13 mouse cellular contexts compared by ENCODE assay signal in the genomic region with DNA sequence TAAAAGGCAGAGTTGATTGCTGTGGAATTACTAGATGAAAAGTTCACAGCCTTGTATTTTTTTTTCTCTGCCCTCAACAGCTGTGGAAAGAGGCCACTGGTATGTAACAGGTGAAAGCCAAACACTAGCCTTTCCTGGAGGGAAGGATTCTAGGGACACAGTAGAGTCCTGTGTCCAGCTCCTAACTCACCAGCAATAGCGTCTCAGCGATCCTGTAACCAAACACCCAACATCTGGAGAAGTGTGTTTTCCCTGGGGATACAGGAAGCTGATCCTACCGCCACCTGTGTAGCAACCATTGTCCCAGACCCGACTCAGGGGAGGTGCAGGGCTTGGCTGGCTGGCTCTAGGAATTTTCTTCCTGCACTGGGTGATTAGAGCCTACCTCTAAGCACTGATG. TPM values are rescaled to one million over a fixed set of nuclear protein-coding genes. Genes with fewer than 3 reads are reported as not detected.
A peak's percentile ranks its signal among the peaks of the same experiment; 100 is the strongest.
DNase-seq lines count a peak whose midpoint lies in the region; ATAC-seq and TF ChIP-seq lines count a peak whose summit lies in the region.
"Had no signal": no experiment of that assay in that cellular context is flagged by ENCODE, and none has a peak within 500 bp of the region (broad histone marks: within the 10 kb centered on the region; RNA-seq: fewer than 3 reads in every experiment).

No protein-coding gene starts in this region.

- no peak for DNase-seq in kidney, postnatal 25 days
- DNase-seq in mesoderm, embryonic 11.5 days (ENCODE audit: low read depth, low spot score): peak; percentile 69
- DNase-seq in thymus, adult 2 months: no peak
- DNase-seq in midbrain, embryonic 11.5 days (ENCODE audit: low spot score, missing footprints): no peak
- DNase-seq: cerebellum, adult 18-20 months; kidney, adult 8-10 months; lung, adult 2 months had no signal

- H3K9me3 ChIP-seq in kidney, embryonic 16.5 days (ENCODE audit: low read length): no peaks in the 10 kb centered on the region
- H3K9me3 ChIP-seq in embryonic facial prominence, embryonic 12.5 days: no peaks in the 10 kb centered on the region
- no peaks in the 10 kb centered on the region for H3K9me3 ChIP-seq in midbrain, embryonic 11.5 days (ENCODE audit: control insufficient read depth, low read length)
- H3K9me3 ChIP-seq: embryonic facial prominence, embryonic 13.5 days; limb, embryonic 15.5 days had no signal

- ATAC-seq in kidney, embryonic 16.5 days (ENCODE audit: low FRiP score, low TSS enrichment): peak; percentile 81
- 0 out of 2 replicates have a peak, but pooled peaks have one; percentile 35 for ATAC-seq in embryonic facial prominence, embryonic 12.5 days (ENCODE audit: insufficient number of reproducible peaks, insufficient read depth, low FRiP score, low TSS enrichment)
- ATAC-seq in midbrain, embryonic 11.5 days (ENCODE audit: low FRiP score): no peak
- ATAC-seq: forebrain, embryonic 16.5 days had no signal

- H3K9ac ChIP-seq in kidney, embryonic 16.5 days (replicated peaks; ENCODE audit: low read length): no peak overlapping the region
- H3K9ac ChIP-seq in embryonic facial prominence, embryonic 12.5 days: no peak overlapping the region
- H3K9ac ChIP-seq in midbrain, embryonic 11.5 days (ENCODE audit: low read length): no peak overlapping the region
- H3K9ac ChIP-seq: embryonic facial prominence, embryonic 13.5 days; limb, embryonic 15.5 days had no signal

- no peak overlapping the region for H3K4me2 ChIP-seq in kidney, embryonic 16.5 days (replicated peaks; ENCODE audit: low read depth, low read length)
- H3K4me2 ChIP-seq in embryonic facial prominence, embryonic 12.5 days (replicated peaks): no peak overlapping the region
- no peak overlapping the region for H3K4me2 ChIP-seq in midbrain, embryonic 11.5 days
- H3K4me2 ChIP-seq: embryonic facial prominence, embryonic 13.5 days; limb, embryonic 15.5 days had no signal

- H3K4me1 ChIP-seq in kidney, embryonic 16.5 days (ENCODE audit: insufficient read depth, low read length): peaks cover 17% of the 10 kb centered on the region; the same call in 1 of the 2 replicates
- peaks cover 29% of the 10 kb centered on the region for H3K4me1 ChIP-seq in bone marrow macrophage, adult 2 months (ENCODE audit: control insufficient read depth, insufficient read depth, low read length)
- H3K4me1 ChIP-seq in embryonic facial prominence, embryonic 12.5 days: peaks cover 9% of the 10 kb centered on the region; the same call in 1 of the 2 replicates
- 0 out of 2 replicates have a peak, but pooled peaks cover 3% of the 10 kb centered on the region for H3K4me1 ChIP-seq in thymus, adult 2 months (replicated peaks; ENCODE audit: control insufficient read depth, insufficient read depth, low read length)
- H3K4me1 ChIP-seq in midbrain, embryonic 11.5 days (ENCODE audit: control insufficient read depth, insufficient read depth, low read length): no peaks in the 10 kb centered on the region

- no peaks in the 10 kb centered on the region for H3K27me3 ChIP-seq in kidney, embryonic 16.5 days (ENCODE audit: insufficient read depth, low read length)
- H3K27me3 ChIP-seq in embryonic facial prominence, embryonic 12.5 days: no peaks in the 10 kb centered on the region
- H3K27me3 ChIP-seq in thymus, adult 2 months (ENCODE audit: control insufficient read depth, insufficient read depth, low read length): no peaks in the 10 kb centered on the region
- no peaks in the 10 kb centered on the region for H3K27me3 ChIP-seq in midbrain, embryonic 11.5 days (ENCODE audit: control insufficient read depth, insufficient read depth, low read length)
- H3K27me3 ChIP-seq: embryonic facial prominence, embryonic 13.5 days; limb, embryonic 15.5 days had no signal

- H3K27ac ChIP-seq in kidney, embryonic 16.5 days (ENCODE audit: low read length): 0 out of 2 replicates have a peak overlapping the region, but pooled peaks have one; percentile 21
- H3K27ac ChIP-seq in bone marrow macrophage, adult 2 months (ENCODE audit: insufficient read depth, low read depth, low read length): peak overlapping the region; percentile 78
- H3K27ac ChIP-seq in embryonic facial prominence, embryonic 12.5 days: 0 out of 2 replicates have a peak overlapping the region, but pooled peaks have one; percentile 3
- no peak overlapping the region for H3K27ac ChIP-seq in thymus, adult 2 months (ENCODE audit: control insufficient read depth, insufficient read depth, low read length)
- H3K27ac ChIP-seq in midbrain, embryonic 11.5 days (ENCODE audit: low read depth, low read length): no peak overlapping the region
- H3K27ac ChIP-seq: embryonic facial prominence, embryonic 13.5 days; limb, embryonic 15.5 days had no signal

- TF ChIP-seq CTCF in bone marrow macrophage, adult 2 months (IDR thresholded peaks at IDR 0.05; ENCODE audit: low read depth, low read length): no peak
- no peak for TF ChIP-seq CTCF in thymus, adult 2 months (IDR thresholded peaks at IDR 0.05; ENCODE audit: borderline replicate concordance, control insufficient read depth, extremely low read depth, insufficient read depth, low read length, poor library complexity)

- H3K4me3 ChIP-seq in kidney, embryonic 16.5 days (ENCODE audit: low read length): no peak overlapping the region
- H3K4me3 ChIP-seq in bone marrow macrophage, adult 2 months (ENCODE audit: insufficient read depth, low read length): no peak overlapping the region
- H3K4me3 ChIP-seq in embryonic facial prominence, embryonic 12.5 days: no peak overlapping the region
- no peak overlapping the region for H3K4me3 ChIP-seq in thymus, adult 2 months (ENCODE audit: control insufficient read depth, insufficient read depth, low read length)
- H3K4me3 ChIP-seq in midbrain, embryonic 11.5 days (ENCODE audit: low read depth, low read length): no peak overlapping the region
- H3K4me3 ChIP-seq: embryonic facial prominence, embryonic 13.5 days; limb, embryonic 15.5 days had no signal

- no peak for TF ChIP-seq POLR2A in bone marrow macrophage, adult 2 months (IDR thresholded peaks at IDR 0.05; ENCODE audit: borderline replicate concordance, low read depth, low read length)
- no peak for TF ChIP-seq POLR2A in thymus, adult 2 months (IDR thresholded peaks at IDR 0.05; ENCODE audit: control insufficient read depth, extremely low read depth, insufficient read depth, low read length, poor library complexity)

- 9% methylated on average over 4 of the region's 4 CpGs for WGBS in kidney, embryonic 16.5 days
- 4% methylated on average over 4 of the region's 4 CpGs for WGBS in embryonic facial prominence, embryonic 12.5 days
- WGBS in thymus, adult 2 months: 60% methylated on average over 4 of the region's 4 CpGs
- WGBS in midbrain, embryonic 11.5 days: 35% methylated on average over 4 of the region's 4 CpGs

- peaks cover 29% of the 10 kb centered on the region for H3K36me3 ChIP-seq in kidney, embryonic 16.5 days (ENCODE audit: insufficient read depth, low read length)
- H3K36me3 ChIP-seq in embryonic facial prominence, embryonic 12.5 days: peaks cover 35% of the 10 kb centered on the region
- H3K36me3 ChIP-seq in thymus, adult 2 months (ENCODE audit: control insufficient read depth, insufficient read depth, low read length): no peaks in the 10 kb centered on the region
- no peaks in the 10 kb centered on the region for H3K36me3 ChIP-seq in midbrain, embryonic 11.5 days (ENCODE audit: control insufficient read depth, insufficient read depth, low read length)

RNA-seq across cellular contexts. Expression of gene Nipal4, which starts 46.7 kb away (rescaled TPM):
- polyA plus RNA-seq in kidney, embryonic 16.5 days (2015; fragmentation: Nextera tagmentation; extraction: Ambion mirVana): 0.59 and 1.4 TPM in 2 replicates
- polyA plus RNA-seq in bone marrow macrophage, adult 2 months (2012; ENCODE audit: insufficient read depth, insufficient read length, missing spikeins): not detected in 2 replicates
- polyA plus RNA-seq in embryonic facial prominence, embryonic 12.5 days (2016; fragmentation: Nextera tagmentation; extraction: Ambion mirVana): 0.43 and 0.79 TPM in 2 replicates
- 0.37 and 0.58 TPM in 2 replicates for polyA plus RNA-seq in thymus, adult 2 months (2012; rRNA removed)
- 1.0 and 1.4 TPM in 2 replicates for polyA plus RNA-seq in midbrain, embryonic 11.5 days (2014; fragmentation: Nextera tagmentation; extraction: Ambion mirVana)

Comparison
In these comparisons a context has a peak if more than half of its experiments do, and no peak if none do; other contexts are left out.
1. H3K27ac ChIP-seq: peak in kidney, embryonic 16.5 days (single experiment), bone marrow macrophage, adult 2 months (single experiment) and embryonic facial prominence, embryonic 12.5 days (single experiment); none in thymus, adult 2 months (single experiment) and midbrain, embryonic 11.5 days (single experiment).